Mouse (Mus musculus) left cerebral cortex, adult 18-20 months (tissue): ENCODE data around the gene Zkscan3. TPM values are rescaled to one million over a fixed set of nuclear protein-coding genes. Genes with fewer than 3 reads are reported as not detected.

ENCODE experiments used
- DNase-seq, 2 experiments: peaks; one replicate each; pipeline ENCODE4 v3.0.0; 2021 to 2022; ENCODE audit warnings: low spot score in 2 of 2, mixed read lengths in 1 of 2
- long read RNA-seq, 2 experiments: library from polyadenylated mRNA; stranded (forward); transcript quantifications; one replicate each; pipeline ENCODE4 v2.0.0; 2021
- total RNA-seq, 2 experiments: library from RNA; stranded (reverse); gene quantifications; 2 replicates each; pipeline ENCODE4 v1.2.3; 2021

The Zkscan3 gene
- 10 to 100 TPM; 36.0 to 38.1 TPM for total RNA-seq
- long read RNA-seq, experiment 1, transcript Zkscan3-201 (6 exons, 2,561 nt), result major isoform, 9 of 27 reads
- long read RNA-seq, experiment 1, partial matches to known transcripts, result 0 of 27 reads
- long read RNA-seq, experiment 1, other reads (novel, unspliced or antisense), result 15 of 27 reads
- long read RNA-seq, experiment 2, transcript Zkscan3-201 (6 exons, 2,561 nt), result major isoform, 11 of 23 reads
- long read RNA-seq, experiment 2, transcript Zkscan3-203 (6 exons, 2,600 nt), result minor isoform, 5 of 23 reads
- long read RNA-seq, experiment 2, partial matches to known transcripts, result 1 of 23 reads
- long read RNA-seq, experiment 2, other reads (novel, unspliced or antisense), result 6 of 23 reads

GRCm38 (mm10) chr13:21402287-21402846 is at the start of gene Zkscan3:
TSS of gene Zkscan3 (minus strand) at chr13:21402755.
- peak; percentile 74 to 82 for DNase-seq

- no peak for DNase-seq
Observed at GRCm38 (mm10) chr13:21447856-21448614, 45.5 kb upstream of the Zkscan3 start.

GRCm38 (mm10) chr13:21446796-21447195 is 44.2 kb upstream of the Zkscan3 start:
- no peak for DNase-seq

- no peak for DNase-seq
Observed at GRCm38 (mm10) chr13:21441207-21441572, 38.6 kb upstream of the Zkscan3 start.

- peak; percentile 68 to 71 for DNase-seq
Observed at GRCm38 (mm10) chr13:21440503-21441206, 38.1 kb upstream of the Zkscan3 start, which contains the start of gene Pgbd1. TSS of gene Pgbd1 (minus strand) at chr13:21441058.

- DNase-seq, result no peak
Observed at GRCm38 (mm10) chr13:21435476-21435875, 32.9 kb upstream of the Zkscan3 start.

- no peak for DNase-seq
Observed at GRCm38 (mm10) chr13:21427631-21428030, 25.1 kb upstream of the Zkscan3 start.

GRCm38 (mm10) chr13:21423301-21423700 is 20.7 kb upstream of the Zkscan3 start:
- no peak for DNase-seq

- no peak for DNase-seq
Observed at GRCm38 (mm10) chr13:21418865-21419264, 16.3 kb upstream of the Zkscan3 start.

- peak in 1 of 2 experiments; percentile 15 for DNase-seq
Observed at GRCm38 (mm10) chr13:21417298-21418010, 14.9 kb upstream of the Zkscan3 start.

- DNase-seq, result no peak
Observed at GRCm38 (mm10) chr13:21415750-21416149, 13.2 kb upstream of the Zkscan3 start.

- no peak for DNase-seq
Observed at GRCm38 (mm10) chr13:21415266-21415665, 12.7 kb upstream of the Zkscan3 start.

- DNase-seq, result no peak
Observed at GRCm38 (mm10) chr13:21414231-21415212, 12.0 kb upstream of the Zkscan3 start.

GRCm38 (mm10) chr13:21408805-21409459 is 6.4 kb upstream of the Zkscan3 start:
- DNase-seq, result no peak

- peak; percentile 85 to 90 for DNase-seq
Observed at GRCm38 (mm10) chr13:21407969-21408804, 5.6 kb upstream of the Zkscan3 start.

- DNase-seq, result no peak
Observed at GRCm38 (mm10) chr13:21407341-21407740, 4.8 kb upstream of the Zkscan3 start.

- no peak for DNase-seq
Observed at GRCm38 (mm10) chr13:21402848-21403247, 293 bp upstream of the Zkscan3 start.
